Mouse (Mus musculus) kidney, postnatal 4 days (tissue): Measurements from ENCODE around the gene Tcte1.

Experiments used
- DNase-seq, 2 experiments: peaks; one replicate each; pipeline ENCODE4 v3.0.0; 2021; ENCODE audit warnings: mixed read lengths in 2 of 2

The Tcte1 gene

DNA sequence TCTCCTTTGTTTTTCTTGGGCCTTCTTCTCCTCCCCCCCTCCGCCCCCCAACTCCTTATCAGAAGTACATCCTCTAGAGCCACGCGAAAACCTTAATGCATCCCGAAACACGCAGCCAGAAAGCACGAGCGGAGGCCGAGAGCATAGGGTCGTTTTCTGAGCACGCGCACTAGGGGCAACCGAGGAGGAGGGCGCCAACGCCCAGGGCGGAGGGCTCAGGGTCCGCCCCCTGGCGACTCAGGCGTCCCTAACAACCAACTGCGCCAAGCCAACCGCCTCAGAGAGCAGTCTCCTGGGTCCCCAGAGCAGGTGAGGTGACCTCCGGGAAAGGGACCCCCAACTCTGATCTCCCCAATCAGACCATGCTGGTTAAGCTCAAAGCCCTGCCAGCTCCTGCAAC lies at the start of gene Tcte1:
Gene Tcte1, plus strand, starts transcription at position 172 of the 400 bp plus-strand sequence.
- peak; percentile 73 to 77 for DNase-seq

DNA sequence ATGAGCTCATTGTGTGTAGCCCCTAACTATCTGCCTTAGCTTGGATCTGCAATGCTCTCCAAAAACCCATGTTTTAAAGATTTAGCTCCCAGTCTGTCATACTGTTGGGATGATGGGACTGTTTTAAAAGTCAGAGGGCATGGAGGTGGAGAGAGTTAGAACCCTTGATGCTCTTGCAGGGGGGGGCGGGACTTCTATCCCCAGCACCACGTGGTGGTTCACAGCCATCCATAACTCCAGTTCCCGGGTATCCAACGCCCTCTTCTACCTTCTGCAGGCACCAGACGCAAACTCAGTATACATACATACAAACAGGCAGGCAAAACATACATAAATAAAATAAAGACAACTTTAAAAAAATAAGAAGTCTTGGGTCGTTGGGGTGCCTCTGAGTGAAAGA lies 49.6 kb upstream of the Tcte1 start:
- DNase-seq, result no peak

DNA sequence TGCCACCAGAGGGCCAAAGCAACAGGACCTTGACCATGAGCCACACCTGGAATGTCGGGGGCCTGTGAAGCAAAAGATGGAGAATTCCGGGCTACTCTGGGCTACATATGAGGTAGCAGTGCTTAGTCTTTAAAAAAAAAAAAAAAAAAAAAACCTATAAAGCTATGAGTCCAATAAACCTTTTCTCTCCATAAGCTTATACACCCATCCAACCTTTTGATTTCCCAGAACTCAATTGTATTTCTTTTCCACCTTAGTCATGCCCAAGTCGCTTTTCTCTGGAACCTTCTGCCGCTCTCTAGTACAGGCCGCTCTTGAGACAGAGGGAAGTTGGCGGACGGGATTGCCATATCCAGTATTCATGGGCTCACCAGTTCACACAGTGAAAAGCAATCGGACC lies 49.1 kb upstream of the Tcte1 start:
- DNase-seq, result no peak

DNA sequence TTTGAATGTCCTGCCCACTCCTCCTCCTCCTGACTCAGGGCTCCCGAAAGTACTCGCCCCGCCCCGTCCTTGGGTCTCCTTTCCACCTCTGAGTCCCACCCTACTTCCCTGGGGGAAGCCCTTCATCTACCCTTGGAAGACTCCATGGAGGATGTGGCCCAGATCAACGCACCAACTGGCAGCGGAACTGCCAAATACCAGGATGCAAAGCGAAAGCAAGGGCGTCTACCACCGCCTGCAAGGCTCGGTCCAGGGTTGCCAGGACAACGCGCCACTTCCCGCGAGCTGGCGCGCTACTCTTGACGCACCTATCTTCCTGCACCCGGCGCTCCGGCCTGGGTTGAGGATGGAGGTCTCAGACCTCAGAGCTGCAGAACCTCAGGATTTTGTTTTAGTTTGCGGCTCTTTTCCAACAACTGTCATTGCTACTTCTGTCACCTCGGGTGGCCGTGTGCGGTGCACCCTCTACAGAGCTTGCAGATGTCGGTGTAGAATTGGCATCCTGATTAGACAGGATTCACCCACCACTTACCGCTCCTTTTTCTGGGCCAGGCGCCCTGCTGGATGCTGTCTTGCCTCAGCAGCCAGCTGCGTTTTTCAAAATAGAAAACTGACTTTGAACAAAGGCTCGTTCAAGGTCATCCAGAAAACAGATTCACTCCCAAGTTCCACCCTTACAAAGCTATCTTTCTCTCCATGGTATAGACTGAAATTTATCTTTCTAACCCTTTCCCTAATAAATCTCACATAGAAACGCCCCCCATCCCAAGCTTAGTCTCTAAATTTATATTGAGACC lies 48.4 kb upstream of the Tcte1 start, which contains the start of gene Spats1:
Gene Spats1, minus strand, starts transcription at position 747 of the 797 bp plus-strand sequence.
- peak; percentile 59 to 68 for DNase-seq

DNA sequence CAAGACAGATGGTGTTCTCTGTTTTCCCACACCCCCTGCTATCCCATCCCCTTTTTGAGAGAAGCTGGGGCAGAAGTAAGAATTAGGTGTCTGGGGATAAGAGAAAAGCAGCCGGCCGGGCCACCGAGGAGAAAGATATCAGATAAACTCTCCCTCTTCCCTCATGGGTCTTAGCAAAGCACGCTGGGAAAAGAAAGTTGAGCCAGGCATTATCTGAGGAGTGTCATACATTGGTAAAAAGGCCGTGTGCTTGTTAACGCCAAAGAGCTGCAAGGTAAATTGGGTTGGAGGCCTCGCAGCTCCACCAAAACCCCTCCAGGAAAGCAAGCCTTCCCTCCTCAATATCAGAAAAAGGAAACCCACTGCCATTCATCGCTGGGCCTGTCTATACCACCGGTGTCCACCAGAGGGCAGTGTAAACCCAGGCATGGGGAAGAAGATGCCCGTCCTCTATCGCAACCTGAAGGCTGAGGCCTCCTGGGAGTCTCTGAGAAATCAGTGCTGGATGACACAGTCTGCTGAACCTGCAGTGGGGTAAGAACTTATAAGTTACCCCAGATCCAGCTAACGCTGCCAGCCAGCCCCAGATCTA lies 44.9 kb upstream of the Tcte1 start:
- peak; percentile 89 to 90 for DNase-seq

DNA sequence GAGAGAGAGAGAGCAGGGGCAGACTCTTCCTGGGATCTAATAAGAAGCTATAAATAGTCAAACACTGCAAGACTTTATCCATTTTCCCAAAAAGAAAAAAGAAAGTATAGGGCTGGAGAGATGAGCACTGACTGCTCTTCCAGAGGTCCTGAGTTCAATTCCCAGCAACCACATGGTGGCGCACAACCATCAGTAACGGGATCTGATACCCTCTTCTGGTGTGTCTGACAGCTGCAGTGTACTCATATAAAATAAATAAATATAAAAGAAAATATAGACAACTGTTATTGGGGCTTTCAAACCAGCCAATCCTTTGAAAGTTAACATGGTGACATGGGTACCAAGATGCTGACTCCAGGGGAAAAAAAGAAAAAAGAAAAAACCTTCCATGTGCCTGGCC lies 42.8 kb upstream of the Tcte1 start:
- DNase-seq, result no peak

DNA sequence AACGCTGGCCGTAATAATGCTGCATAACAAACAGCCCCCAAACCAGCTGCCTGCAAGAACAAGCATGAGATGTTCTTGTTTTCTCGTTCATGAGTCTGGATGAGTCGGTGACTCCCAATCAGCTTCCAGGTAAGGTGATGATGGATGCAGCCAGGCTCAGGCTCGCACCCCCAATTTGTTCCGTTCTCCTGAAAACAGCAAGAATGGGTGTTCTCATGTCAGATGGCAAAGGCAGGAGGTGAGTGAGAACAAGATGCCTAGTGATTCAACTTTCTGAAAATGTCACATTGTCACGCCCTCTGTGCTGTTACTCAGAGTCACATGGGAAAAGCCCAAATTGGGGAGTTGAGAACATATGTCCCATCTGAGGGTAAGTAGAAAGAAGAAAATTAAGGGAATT lies 37.7 kb upstream of the Tcte1 start:
- no peak for DNase-seq

DNA sequence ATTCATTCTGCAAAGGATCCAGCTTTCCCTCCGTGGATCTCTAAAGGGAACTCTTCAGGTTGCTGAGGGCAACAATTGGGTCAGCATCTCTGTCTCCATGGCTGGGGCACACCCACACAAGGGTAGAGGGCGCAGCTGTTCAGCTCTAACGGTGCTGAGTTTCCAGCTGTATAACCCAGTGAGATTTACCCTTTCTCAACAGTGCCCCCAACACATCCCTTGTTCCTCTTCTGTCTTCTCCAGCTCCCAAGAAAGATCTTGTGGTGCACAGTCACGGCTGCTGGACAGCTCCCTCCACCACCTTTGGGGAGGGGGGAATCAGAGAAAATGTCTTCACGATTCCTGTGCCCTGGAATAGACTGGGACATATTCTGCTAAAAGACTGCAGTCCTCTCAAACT lies 36.0 kb upstream of the Tcte1 start:
- no peak for DNase-seq

DNA sequence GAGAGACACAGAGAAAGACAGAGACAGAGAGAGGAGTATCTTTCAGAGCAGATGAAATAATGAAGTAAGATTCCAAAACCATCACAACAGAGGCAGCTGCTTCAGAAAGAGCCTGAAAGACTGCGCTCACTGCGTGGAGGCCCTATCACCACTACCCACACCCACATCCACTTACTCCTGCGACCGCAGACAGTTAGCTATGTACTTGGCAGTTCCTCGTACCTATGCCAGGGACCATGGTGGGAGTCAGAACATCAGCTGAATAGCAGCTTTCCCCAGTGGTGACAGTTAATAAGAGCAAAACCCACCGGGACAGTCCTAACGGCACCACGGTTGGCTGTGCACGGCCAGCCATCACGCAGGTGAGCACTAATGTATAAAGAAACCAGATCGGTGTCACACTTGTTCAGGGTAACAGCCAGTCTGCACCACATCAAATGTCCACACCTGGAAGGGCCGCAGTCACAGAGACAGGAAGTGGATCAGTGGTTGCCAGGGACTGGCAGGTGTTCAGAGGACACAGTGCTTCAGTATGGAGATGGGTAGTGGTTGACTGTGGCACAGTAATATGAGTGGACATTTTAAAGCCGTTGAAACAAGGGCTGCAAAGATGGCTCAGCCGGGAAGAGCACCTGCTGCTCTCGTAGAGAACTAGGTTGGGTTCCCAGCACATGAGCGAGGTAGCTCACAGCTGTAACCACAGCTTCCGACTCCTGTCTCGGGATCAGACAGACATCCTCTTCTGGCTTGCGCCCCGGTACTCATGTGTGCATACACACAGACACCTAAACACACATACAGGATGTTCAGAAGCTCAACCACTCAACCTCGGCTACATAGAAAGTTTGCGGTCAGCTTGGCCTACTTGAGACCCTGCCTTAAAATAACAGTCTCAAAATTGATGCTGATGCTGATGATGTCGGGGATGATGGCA lies 34.6 kb upstream of the Tcte1 start:
- DNase-seq, result no peak

DNA sequence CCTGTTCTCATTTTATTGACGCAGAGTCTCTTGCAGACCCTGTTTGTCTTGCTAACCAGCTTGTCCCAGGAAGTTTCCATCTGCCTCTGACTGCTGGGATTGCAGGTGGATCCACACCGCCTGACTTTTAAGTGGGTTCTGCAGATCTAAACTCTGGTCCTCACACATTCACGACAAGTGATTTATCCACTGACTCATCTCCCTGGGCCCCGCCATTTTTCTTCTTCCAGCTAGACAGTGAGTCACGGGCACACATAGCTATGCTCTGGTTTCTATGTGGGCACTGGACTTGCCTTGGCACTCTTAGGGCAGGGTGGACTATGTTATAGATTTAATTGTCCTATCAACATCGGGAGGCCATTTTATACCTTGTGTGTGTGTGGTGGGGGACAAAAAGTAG lies 33.5 kb upstream of the Tcte1 start:
- DNase-seq, result no peak

DNA sequence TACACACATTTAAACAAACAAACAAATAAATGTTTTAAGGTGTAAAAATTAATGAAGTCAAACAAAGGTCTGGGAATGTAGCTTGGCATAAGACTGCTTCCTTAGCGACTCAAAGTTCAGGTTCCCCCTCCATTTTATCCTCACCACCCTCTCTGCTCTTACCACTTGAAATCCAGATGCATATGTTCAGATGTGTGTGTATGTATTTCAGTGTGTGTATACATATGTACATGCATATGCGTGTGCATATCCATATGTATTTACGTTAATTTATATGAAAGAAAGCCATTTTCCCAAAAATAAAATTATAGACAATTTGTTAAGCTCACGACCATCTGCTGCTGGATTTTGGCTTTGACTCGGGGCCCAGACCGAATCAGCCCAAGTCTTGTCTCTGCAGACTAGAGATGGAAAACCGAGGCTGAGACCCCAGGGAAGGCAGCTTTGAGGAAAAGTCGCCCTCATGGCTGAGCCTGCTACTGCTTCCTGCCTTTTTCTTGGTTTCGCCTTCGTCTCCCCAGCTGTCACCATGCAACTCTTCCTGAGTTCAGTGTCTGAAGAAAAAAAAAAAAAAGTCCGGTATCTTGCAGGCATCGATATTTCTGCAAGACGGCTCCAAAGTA lies 32.6 kb upstream of the Tcte1 start:
- DNase-seq, result no peak

DNA sequence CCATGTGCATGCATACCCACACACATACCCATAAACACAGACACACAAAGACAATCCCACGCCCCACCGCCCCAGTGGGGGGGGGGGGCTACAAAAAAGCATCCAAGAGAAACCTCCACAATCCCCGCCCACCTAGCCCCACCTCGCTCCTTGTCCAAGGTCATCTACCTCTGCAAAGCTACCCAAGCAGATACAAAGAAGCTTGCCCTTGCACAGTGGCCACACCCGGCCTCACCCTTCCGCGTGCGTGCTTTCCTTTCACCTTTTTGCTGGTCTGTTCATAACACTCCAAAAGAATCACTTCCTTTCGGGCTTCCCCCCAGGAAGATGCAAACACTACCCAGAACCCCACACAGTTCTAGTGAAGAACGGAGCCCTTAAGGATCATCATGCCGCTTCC lies 27.8 kb upstream of the Tcte1 start:
- DNase-seq, result no peak

DNA sequence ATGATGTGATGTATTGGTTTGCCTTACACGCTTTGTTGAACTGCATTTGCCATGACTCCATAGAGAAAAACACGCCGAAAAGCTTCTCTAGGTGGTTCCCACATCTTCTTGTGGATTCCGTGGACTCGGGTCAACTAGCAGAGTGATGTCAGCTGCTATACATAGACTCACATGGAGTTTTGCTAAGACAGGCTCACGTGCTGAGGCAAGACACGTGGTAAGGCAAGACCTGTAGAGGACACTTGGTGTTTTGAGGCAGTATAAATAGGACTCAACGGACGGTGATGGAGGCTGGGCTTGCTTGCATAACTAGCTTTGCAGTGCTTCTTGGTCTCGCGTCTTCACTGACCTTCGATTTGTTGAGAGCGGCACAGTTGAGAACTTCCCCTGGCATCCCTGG lies 24.8 kb upstream of the Tcte1 start:
- DNase-seq, result no peak

DNA sequence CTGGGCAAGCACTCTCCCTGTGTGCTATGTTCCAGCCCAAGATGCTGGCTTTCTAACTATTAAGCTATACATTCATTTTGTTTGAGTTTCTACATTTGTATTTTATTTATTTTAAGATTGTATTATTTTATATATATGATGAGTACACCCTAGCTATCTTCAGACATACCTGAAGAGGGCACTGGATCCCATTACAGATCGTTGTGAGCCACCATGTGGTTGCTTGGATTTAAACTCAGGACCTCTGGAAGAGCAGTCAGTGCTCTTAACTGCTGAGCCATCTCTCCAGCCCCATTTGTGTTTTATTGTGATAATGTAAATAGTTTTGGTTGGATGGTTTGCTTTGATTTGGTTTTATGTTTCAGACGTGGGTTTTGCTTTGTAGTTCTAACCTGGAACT lies 23.7 kb upstream of the Tcte1 start:
- DNase-seq, result no peak

DNA sequence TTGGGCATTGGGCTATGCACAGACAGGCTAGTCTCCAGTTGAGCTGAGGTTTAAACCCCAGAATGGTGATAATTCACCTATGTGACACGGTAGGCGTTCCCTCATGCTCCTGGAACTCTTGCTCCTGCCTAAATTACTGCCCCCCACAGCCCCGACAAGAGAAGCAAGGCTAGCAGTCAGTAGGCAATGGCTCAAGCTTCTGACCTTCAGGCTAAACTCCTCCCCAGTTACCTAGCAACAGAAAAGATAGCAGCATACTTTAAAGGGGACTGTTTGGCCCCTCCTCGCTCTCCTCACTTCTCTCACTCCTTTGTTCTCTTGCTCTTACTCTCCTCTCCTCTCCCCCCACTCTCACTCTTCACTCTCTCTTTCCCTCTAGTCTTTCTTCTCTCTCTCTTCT lies 22.3 kb upstream of the Tcte1 start:
- no peak for DNase-seq

DNA sequence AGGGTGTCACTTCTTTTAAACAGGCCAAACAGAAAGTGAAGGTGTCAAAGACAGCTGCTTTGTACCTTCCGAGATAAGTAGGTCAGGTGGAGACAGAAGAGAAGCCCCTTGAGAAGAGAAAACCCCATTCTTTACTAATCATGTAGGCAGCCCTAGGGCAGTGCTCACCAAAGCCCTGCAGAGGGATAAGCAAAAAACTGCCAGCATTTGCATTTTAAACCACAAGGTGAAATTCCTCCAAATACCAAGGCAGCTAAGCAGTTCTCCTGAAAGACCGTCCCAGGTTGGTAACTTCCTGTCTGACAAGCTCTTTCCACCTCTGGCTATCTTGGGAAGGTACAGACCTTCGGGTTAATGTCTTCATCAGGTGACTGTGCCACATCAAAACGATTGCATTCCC lies 20.9 kb upstream of the Tcte1 start:
- DNase-seq, result no peak

DNA sequence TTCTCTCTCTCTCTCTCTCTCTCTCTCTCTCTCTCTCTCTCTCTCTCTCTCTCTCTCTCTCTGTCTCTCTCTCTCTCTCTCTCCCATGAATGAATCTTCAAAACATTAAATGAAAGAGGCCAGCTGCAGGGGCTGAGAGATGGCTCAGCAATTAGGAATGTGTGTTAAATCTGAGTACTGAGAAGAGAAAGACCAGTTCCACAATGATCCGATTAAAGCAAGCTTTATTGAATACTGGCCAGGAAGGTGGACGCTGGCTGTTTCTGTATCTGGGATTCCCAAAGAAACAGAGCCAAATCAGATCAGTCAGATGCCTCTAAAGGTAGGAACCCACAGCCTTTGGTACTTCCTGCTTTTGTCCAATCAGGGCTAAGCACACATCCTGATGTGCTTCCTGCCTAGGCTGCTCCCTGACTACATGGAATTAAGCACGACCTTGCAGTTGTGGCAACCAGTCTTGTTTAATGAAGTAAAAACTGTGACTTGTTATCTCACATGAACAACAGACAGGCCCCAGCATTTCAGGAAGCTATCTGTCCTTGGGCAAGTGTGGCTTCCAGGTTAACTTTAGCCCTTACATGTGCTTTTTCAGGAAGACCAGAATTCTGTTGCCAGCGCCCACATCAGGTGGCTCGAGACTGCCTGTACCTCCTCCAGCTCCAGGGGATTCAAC lies 19.8 kb upstream of the Tcte1 start:
- no peak for DNase-seq

DNA sequence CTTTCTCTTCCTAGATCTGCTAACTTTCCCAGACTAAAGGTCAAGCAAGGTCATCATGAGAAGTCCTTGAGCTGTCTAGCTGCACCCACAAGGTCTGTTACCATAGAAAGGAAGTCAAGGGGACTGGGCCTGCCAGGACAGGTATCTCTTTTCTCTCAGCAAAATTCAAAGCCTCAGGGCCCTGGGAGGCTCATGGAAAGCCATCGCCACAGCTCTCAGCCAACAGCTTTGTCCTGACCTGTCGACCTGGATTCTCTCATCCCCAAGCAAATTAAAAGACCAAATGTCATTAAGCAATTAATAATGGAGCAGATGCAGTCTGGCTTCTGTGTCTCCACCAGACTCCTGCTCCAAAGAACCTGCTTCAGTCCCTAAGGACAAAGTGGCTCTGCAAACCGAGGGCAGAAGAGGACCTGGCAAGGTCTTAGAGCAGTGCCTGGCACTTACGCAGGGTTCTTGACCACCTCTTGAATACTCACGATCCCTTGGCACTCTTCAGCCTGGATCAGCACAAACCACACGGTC lies 17.2 kb upstream of the Tcte1 start:
- no peak for DNase-seq

DNA sequence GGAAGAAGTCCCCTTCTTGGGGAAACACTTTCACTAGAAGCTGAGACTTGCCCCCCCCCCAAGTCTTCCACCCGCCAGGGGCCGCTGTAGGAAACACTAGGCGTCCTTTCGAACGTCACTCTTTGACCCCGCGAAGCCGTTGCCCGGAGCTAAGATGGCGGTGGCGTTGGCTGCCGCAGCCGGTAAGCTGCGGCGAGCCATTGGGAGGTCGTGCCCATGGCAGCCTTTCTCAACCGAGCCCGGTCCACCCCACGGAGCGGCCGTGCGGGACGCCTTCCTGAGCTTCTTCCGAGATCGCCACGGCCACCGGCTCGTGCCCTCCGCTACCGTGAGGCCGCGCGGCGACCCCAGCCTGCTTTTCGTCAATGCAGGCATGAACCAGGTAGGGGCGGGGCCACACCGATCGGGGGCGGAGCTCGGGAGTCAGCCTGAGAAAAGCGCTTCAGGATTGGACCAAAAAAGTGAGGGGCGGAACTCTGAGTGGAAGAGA lies 16.5 kb upstream of the Tcte1 start, which contains the start of gene Aars2:
Gene Aars2, plus strand, starts transcription at position 142 of the 490 bp plus-strand sequence.
- peak; percentile 98 to 99 for DNase-seq

DNA sequence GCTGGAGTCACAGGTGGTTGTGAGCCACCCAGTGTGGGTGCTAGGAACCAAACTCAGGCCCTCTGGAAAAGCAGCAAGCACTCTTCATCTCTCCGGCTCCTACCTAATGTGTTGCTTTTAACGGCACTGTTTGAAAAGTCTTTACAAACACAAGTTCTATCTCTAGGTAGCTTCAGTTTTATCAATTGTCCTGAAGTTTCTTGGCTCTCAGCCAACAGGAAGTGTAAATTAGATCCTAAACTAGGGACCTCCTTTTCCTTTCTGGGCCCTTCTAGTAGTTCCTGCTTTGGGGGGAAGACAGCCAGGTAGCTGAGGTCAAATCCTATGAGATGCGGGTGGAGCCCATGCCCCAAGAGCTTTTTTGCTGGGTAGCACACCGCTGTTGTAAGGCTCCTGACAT lies 12.4 kb upstream of the Tcte1 start:
- no peak for DNase-seq

DNA sequence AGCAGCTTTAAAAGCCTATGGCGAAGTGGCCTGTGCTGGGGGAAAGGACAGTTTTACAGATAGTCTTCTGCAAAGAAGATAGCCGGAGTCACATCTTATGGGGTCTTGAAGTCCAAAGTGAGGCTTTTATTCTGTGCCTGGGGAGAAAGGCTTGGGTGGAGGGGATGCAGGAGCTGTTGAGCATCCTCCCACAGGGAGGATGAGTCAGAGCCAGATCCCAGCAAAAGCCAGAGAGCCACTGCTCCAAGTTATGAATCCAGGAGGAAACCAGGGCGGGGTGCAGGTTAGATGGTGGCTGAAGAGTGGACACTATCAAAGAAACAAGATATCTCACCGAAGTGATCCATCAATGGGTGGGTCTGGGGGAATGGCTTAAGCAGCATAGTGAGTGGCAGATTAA lies 11.5 kb upstream of the Tcte1 start:
- DNase-seq, result no peak

DNA sequence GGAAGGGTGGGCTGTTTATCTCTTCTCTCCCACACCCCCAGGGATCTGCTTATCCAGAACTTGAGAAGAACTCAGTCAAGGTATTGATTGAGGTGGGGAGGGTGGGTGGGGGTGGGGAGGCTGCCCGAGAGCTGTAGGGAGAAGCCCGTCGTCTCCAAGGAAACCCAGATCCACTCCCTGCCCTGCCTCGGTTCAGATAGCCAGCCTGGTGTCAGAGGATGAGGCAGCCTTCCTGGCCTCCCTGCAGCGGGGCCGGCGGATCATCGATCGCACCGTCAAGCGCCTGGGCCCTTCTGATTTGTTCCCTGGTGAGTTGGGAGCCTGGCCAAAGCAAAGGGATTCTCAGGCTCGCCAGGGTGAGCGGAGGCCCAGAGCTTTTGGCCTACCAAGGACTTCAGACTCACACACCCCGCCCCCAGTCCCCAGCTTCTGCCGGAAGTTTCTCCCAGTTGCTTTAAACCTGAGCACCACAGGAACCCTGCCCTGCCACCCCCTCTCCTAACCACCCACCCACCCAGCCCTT lies 8.0 kb upstream of the Tcte1 start:
- DNase-seq, result no peak
